Mouse (Mus musculus) embryonic facial prominence, embryonic 11.5 days (tissue): ENCODE measurements around the gene Cox11. TPM values are rescaled to one million over a fixed set of nuclear protein-coding genes. Genes with fewer than 3 reads are reported as not detected.

Experiments
- ATAC-seq: fragments of 200-750 bp; cut with Nextera tagmentation; replicated peaks from 2 replicates; pipeline ENCODE4 v1.8.0; 2017; ENCODE audit warnings: low read depth; ENCODE audit not compliant: insufficient number of reproducible peaks, low FRiP score, low TSS enrichment
- DNase-seq: peaks from one replicate; pipeline ENCODE4 v3.0.0-alpha.2; 2015; ENCODE audit warnings: low spot score
- H3K27ac ChIP-seq: fragments of 300-500 bp; sonication (generic); replicated peaks from 2 replicates; pipeline ENCODE4 v1.5.1; 2014; ENCODE audit warnings: mild to moderate bottlenecking, low read depth, low read length, control low read depth
- H3K27me3 ChIP-seq: fragments of 300-500 bp; sonication (generic); 2 replicates; pipeline ENCODE4 v1.6.1; 2014; ENCODE audit warnings: mild to moderate bottlenecking, low read length, moderate library complexity, mixed read lengths; ENCODE audit not compliant: control insufficient read depth, insufficient read depth
- H3K36me3 ChIP-seq: fragments of 300-500 bp; sonication (generic); replicated peaks from 2 replicates; pipeline ENCODE4 v1.6.1; 2014; ENCODE audit warnings: low read depth, mild to moderate bottlenecking, low read length, moderate library complexity, mixed read lengths; ENCODE audit not compliant: control insufficient read depth, insufficient read depth
- H3K4me1 ChIP-seq: fragments of 300-500 bp; sonication (generic); 2 replicates; pipeline ENCODE4 v1.6.1; 2014; ENCODE audit warnings: low read length, mixed read lengths; ENCODE audit not compliant: control insufficient read depth, insufficient read depth
- H3K4me2 ChIP-seq: fragments of 300-500 bp; sonication (generic); 2 replicates; pipeline ENCODE4 v1.6.1; 2014; ENCODE audit warnings: low read depth, mild to moderate bottlenecking, control low read depth, low read length, moderate library complexity
- H3K4me3 ChIP-seq: fragments of 300-500 bp; sonication (generic); 2 replicates; pipeline ENCODE4 v1.5.1; 2014; ENCODE audit warnings: low read depth, low read length, control low read depth
- H3K9ac ChIP-seq: fragments of 300-500 bp; sonication (generic); replicated peaks from 2 replicates; pipeline ENCODE4 v1.6.1; 2014; ENCODE audit warnings: mild to moderate bottlenecking, control low read depth, low read length
- H3K9me3 ChIP-seq: fragments of 300-500 bp; sonication (generic); replicated peaks from 2 replicates; pipeline ENCODE4 v1.6.1; 2016; ENCODE audit warnings: mild to moderate bottlenecking, low read length, inconsistent platforms, mixed read lengths; ENCODE audit not compliant: control insufficient read depth
- WGBS: fragments of 180-500 bp; shearing (Covaris S2); extraction: QIAGEN DNeasy Blood & Tissue Kit; methylation state at CpG from one replicate; pipeline ENCODE4 v1.1.7; 2014; 5-methylcytosine and 5-hydroxymethylcytosine counted together
- polyA plus RNA-seq: library from polyadenylated mRNA; unstranded; fragments of >200 nt; fragmentation: Nextera tagmentation; extraction: Ambion mirVana; gene quantifications from 2 replicates; pipeline ENCODE4 v1.2.1, GENCODE M21; 2014

Cox11 gene
- polyA plus RNA-seq, 1 experiment from 2014 or later: 30.5 TPM

DNA sequence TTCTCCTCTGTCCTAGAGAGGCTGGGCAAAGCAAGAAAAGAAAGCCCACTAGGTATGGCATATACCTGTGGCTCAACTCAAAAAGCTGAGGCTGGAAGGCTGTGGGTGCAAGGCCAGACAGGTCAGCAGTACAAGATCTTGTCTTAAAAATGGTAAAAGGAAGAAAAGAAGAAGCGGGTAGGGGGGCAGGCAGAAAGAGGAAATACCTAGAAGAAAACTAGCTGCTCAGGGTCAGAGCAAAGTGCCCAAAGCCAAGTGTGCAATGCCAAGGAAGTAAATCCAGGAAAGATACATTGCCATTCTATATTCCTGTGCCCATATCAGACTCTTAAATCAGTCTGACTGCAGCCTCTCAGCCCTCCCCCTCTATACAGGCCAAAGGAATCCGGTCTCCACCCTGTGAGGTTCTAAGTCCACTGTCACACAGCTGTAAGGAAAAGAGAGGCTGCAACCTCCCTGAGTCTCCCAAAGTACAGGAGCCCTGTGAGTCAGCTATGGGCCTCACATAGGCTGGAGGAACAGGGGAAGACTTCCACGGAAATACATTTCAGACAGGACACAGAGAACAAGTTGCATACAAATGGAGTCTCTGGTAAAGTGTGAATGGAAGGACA is 28.3 kb downstream of the Cox11 start:
- WGBS: 63% methylated on average over 3 of the region's 3 CpGs
- H3K4me3 ChIP-seq: no peak overlapping the region
- ATAC-seq (no peak), DNase-seq (no peak)
- no peak overlapping the region for H3K27ac ChIP-seq
- no peaks in the 10 kb centered on the region; the same call in 1 of the 2 replicates for H3K4me1 ChIP-seq
- no peaks in the 10 kb centered on the region for H3K27me3 ChIP-seq
- no peaks in the 10 kb centered on the region for H3K36me3 ChIP-seq
- H3K4me2 ChIP-seq: no peak overlapping the region
- H3K9me3 ChIP-seq: no peaks in the 10 kb centered on the region
- no peak overlapping the region for H3K9ac ChIP-seq

DNA sequence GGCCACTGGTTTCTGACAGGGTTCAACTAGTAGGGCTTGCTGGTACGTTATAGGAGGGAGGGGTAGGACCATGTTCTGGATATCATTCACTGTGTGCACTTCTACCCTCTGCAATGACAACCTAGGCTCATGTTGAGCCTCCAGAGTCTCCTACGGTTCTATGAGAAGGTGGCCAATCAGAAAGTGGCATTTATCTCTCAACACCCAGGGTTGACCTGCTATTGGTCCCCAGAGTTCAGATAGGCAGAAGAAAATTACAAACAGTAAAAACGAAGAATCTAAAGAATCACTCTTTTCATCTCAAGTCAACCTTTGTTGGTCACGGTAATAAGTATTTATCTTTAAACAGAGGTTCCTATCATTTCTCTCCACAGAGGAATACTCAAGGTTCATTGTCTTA is 28.9 kb downstream of the Cox11 start:
- Histone ChIP-seq H3K4me2 (no peak overlapping the region), H3K27me3 (no peaks in the 10 kb centered on the region), H3K4me1 (no peaks in the 10 kb centered on the region; the same call in 1 of the 2 replicates), H3K36me3 (no peaks in the 10 kb centered on the region), H3K27ac (no peak overlapping the region), H3K9ac (no peak overlapping the region), H3K4me3 (no peak overlapping the region), H3K9me3 (no peaks in the 10 kb centered on the region)
- DNase-seq (no peak), ATAC-seq (no peak)
- 81% methylated on average over 4 of the region's 4 CpGs for WGBS

DNA sequence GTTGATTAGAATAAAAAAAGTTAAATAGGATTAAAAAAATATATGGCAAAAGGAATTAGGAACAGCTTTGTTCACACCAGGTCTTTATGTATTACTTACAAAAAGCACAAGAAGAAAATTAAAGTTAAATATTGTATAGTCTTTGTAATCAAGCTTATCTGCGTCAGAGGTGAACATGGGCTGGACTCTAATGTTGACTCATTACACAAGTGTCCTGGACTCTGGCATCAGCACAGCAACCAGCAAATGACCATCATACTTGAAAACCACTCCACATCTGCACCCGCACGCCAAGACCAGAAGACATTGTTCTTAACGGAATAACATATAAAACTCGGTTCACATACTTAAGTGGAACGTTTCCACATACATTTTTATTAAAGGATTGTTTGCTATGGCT is 29.4 kb downstream of the Cox11 start:
- H3K4me2 ChIP-seq: no peak overlapping the region
- no peak overlapping the region for H3K27ac ChIP-seq
- no peak overlapping the region for H3K4me3 ChIP-seq
- ATAC-seq (no peak), DNase-seq (no peak)
- H3K9me3 ChIP-seq: no peaks in the 10 kb centered on the region
- 97% methylated on average over 6 of the region's 6 CpGs for WGBS
- H3K36me3 ChIP-seq: no peaks in the 10 kb centered on the region
- no peaks in the 10 kb centered on the region; the same call in 1 of the 2 replicates for H3K4me1 ChIP-seq
- H3K9ac ChIP-seq: no peak overlapping the region
- H3K27me3 ChIP-seq: no peaks in the 10 kb centered on the region

DNA sequence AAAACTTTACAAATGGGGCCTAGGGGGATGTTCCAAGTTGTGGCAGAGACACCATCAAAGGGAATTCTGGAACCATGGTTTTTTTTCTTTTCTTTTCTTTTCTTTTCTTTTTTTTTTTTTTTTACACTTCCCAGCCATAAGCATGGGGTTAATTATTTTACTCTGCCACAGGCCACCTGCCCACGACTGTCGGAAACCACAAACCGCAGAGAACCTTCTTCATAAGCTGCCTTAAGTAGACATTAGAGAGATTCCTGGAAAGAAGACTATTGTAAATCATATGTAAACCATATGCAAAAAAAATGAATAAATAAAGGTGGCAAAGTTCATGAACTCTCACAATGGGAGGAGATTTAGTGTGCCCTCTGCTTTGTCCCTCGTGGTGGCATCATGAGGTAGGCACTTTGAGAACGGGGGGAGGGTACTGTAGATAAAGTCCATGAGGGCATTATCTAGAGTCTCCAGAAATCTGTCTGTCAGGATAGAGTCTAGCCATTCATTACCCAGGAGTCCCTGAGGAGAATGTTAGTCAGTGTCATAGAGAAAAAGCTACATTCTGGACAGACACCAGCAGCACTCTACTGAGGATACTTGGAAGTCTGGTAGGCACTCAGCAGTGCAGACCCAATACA is 37.6 kb downstream of the Cox11 start:
- Histone ChIP-seq H3K4me1 (no peaks in the 10 kb centered on the region), H3K4me3 (no peak overlapping the region), H3K9ac (no peak overlapping the region), H3K9me3 (no peaks in the 10 kb centered on the region), H3K36me3 (no peaks in the 10 kb centered on the region), H3K27me3 (no peaks in the 10 kb centered on the region), H3K4me2 (no peak overlapping the region), H3K27ac (no peak overlapping the region)
- ATAC-seq (no peak), DNase-seq (no peak)
- WGBS: 79% methylated on average over 5 of the region's 5 CpGs

DNA sequence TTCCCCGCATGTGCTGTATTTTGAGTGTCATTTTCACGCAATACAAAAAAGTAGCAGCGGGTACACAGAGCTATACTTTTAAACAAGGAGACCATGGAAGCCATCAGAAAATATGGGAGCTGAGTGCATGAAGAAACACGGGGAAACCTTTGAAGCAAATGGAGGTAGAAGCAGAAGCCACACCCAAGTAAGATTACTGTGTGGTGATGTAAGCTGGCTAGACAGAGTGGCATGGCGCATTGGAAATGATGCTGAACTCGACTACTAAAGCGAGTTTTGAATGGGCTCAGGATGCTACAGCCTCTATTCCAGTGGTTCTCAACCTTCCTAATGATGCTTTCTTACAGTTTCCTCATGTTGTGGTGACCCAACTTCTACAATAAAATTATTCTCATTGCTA is 39.1 kb downstream of the Cox11 start:
- 90% methylated on average over 7 of the region's 7 CpGs for WGBS
- DNase-seq (no peak), ATAC-seq (no peak)
- no peaks in the 10 kb centered on the region for H3K27me3 ChIP-seq
- no peak overlapping the region for H3K4me2 ChIP-seq
- no peak overlapping the region for H3K4me3 ChIP-seq
- H3K9me3 ChIP-seq: no peaks in the 10 kb centered on the region
- H3K9ac ChIP-seq: no peak overlapping the region
- no peaks in the 10 kb centered on the region for H3K36me3 ChIP-seq
- no peak overlapping the region for H3K27ac ChIP-seq
- H3K4me1 ChIP-seq: no peaks in the 10 kb centered on the region

DNA sequence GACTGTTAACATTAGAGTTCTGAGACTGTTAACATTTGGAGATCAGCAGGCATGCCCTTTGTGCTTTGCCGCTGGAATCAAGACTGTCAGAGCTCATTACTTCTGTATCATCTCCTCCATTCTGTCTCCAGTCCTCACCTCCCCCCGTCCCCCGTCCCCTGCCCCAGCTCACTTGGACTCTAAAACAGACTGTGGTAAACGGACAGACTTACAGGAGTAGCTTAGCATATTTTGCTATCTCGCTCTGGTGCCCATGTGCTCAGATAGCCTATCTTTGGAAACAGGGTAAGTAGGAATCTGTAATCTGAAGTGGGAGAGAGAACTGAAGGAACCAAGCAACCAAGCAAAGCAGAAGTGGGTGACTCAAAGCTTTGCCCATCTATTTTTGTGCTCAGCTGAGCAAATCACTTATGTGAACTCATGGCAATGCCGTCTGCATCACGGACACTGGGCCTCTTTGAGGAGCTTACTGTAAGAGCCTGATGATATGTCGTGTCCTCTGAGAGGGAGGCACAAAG is 39.9 kb downstream of the Cox11 start:
- no peak overlapping the region for H3K9ac ChIP-seq
- H3K4me3 ChIP-seq: no peak overlapping the region
- WGBS: 77% methylated on average over 8 of the region's 8 CpGs
- H3K27me3 ChIP-seq: no peaks in the 10 kb centered on the region
- no peak overlapping the region for H3K27ac ChIP-seq
- no peak overlapping the region for H3K4me2 ChIP-seq
- no peaks in the 10 kb centered on the region for H3K9me3 ChIP-seq
- DNase-seq (no peak), ATAC-seq (no peak)
- H3K36me3 ChIP-seq: no peaks in the 10 kb centered on the region
- no peaks in the 10 kb centered on the region for H3K4me1 ChIP-seq

DNA sequence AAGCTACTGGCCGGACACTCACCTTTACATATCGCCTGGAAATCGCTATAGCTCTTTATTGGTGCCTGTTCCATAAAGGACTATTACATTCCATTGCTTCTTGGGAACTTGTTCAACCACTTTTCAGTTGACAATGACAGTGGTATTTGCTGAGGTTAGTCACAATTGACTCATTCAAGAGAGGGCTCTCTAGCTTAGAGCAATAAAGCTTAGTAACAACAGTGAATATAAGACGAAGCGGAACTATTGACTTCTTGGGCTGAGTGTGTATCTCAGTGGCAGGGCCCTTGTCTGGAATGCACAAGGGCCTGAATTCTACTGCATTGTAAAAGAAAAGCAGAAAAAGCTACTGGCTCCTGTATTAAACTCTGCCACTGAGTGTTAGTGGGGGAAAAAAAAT is 40.6 kb downstream of the Cox11 start:
- H3K4me3 ChIP-seq: no peak overlapping the region
- H3K9me3 ChIP-seq: no peaks in the 10 kb centered on the region
- 85% methylated on average over 5 of the region's 5 CpGs for WGBS
- H3K4me2 ChIP-seq: no peak overlapping the region
- no peaks in the 10 kb centered on the region for H3K27me3 ChIP-seq
- no peak for ATAC-seq
- H3K27ac ChIP-seq: no peak overlapping the region
- no peaks in the 10 kb centered on the region for H3K4me1 ChIP-seq
- no peak for DNase-seq
- H3K9ac ChIP-seq: no peak overlapping the region
- no peaks in the 10 kb centered on the region for H3K36me3 ChIP-seq

DNA sequence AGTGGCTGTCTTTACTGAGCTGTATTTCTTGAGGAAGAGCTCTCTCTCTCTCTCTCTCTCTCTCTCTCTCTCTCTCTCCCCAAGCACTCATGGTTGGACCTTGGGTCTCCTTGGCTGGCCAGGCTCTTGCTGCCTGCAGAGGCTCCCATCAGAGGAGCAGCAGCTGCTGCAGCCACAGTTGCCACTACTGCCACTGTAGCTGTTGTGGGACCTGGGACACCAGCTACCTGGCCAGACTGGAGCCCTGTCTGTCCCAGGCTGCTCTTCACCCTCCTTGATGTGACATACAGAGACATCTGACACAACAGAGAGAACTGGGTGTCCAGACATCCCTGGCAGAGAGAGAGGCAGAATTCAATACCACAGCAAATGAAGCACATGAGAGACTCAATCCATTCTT is 43.2 kb downstream of the Cox11 start:
- Histone ChIP-seq H3K9me3 (no peaks in the 10 kb centered on the region), H3K27ac (no peak overlapping the region), H3K9ac (no peak overlapping the region), H3K4me2 (no peak overlapping the region), H3K27me3 (no peaks in the 10 kb centered on the region), H3K36me3 (no peaks in the 10 kb centered on the region), H3K4me3 (no peak overlapping the region), H3K4me1 (no peaks in the 10 kb centered on the region)
- ATAC-seq (no peak), DNase-seq (no peak)
